In the genomic region with DNA sequence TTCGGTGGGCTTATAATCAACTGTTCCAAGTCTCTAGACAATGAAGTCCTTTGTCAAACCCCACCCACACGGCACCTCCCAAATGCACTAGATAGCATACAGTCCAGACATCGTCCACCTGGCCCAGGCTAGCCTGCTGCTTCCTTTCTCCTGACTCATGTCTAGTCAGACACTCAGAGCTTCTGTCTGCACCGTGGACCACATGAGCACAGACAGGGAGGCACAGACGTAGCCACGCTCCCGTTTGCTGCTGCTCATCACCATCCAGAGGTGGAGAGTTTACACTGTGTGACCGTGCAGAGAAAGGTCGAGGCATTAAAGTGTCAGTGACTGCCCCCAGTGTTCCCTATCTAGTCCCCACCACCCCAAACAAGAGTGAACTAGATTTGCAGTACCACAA, we compare ENCODE assay signal across 10 mouse cellular contexts. TPM values are rescaled to one million over a fixed set of nuclear protein-coding genes. Genes with fewer than 3 reads are reported as not detected.
DNase-seq lines count a peak whose midpoint lies in the region; ATAC-seq and TF ChIP-seq lines count a peak whose summit lies in the region.
"Had no signal": no experiment of that assay in that cellular context is flagged by ENCODE, and none has a peak within 500 bp of the region (broad histone marks: within the 10 kb centered on the region; RNA-seq: fewer than 3 reads in every experiment).

No protein-coding gene starts in this region.

- no peaks in the 10 kb centered on the region for H3K27me3 ChIP-seq in hindbrain, embryonic 14.5 days (ENCODE audit: control insufficient read depth, insufficient read depth, low read length)
- no peaks in the 10 kb centered on the region for H3K27me3 ChIP-seq in hindbrain, embryonic 13.5 days
- no peaks in the 10 kb centered on the region for H3K27me3 ChIP-seq in midbrain, embryonic 15.5 days (replicated peaks)
- H3K27me3 ChIP-seq in midbrain, postnatal 0 days (ENCODE audit: insufficient read depth, low read length), result 0 out of 2 replicates have a peak, but pooled peaks cover 2% of the 10 kb centered on the region
- no peaks in the 10 kb centered on the region for H3K27me3 ChIP-seq in hindbrain, embryonic 16.5 days (replicated peaks; ENCODE audit: control insufficient read depth, insufficient read depth, low read length)

- no peak overlapping the region for H3K4me2 ChIP-seq in hindbrain, embryonic 14.5 days (replicated peaks)
- H3K4me2 ChIP-seq in hindbrain, embryonic 13.5 days, result no peak overlapping the region
- H3K4me2 ChIP-seq in midbrain, embryonic 15.5 days, result no peak overlapping the region
- no peak overlapping the region for H3K4me2 ChIP-seq in midbrain, postnatal 0 days (ENCODE audit: low read depth, low read length, poor library complexity, severe bottlenecking)
- no peak overlapping the region for H3K4me2 ChIP-seq in hindbrain, embryonic 16.5 days (ENCODE audit: low read length)

- no peak overlapping the region for H3K9ac ChIP-seq in hindbrain, embryonic 14.5 days
- no peak overlapping the region for H3K9ac ChIP-seq in hindbrain, embryonic 13.5 days
- no peak overlapping the region for H3K9ac ChIP-seq in midbrain, embryonic 15.5 days
- no peak overlapping the region for H3K9ac ChIP-seq in midbrain, postnatal 0 days (replicated peaks; ENCODE audit: low read length, poor library complexity, severe bottlenecking)
- H3K9ac ChIP-seq in hindbrain, embryonic 16.5 days (ENCODE audit: low read depth, low read length), result no peak overlapping the region

- 0 out of 2 replicates have a peak, but pooled peaks have one; percentile 29 for ATAC-seq in hindbrain, embryonic 14.5 days (ENCODE audit: low FRiP score)
- ATAC-seq in hindbrain, embryonic 13.5 days (ENCODE audit: low FRiP score), result no peak
- 0 out of 2 replicates have a peak, but pooled peaks have one; percentile 41 for ATAC-seq in midbrain, embryonic 15.5 days (replicated peaks)
- ATAC-seq in midbrain, postnatal 0 days (ENCODE audit: low FRiP score), result no peak
- ATAC-seq in hindbrain, embryonic 16.5 days, result 0 out of 2 replicates have a peak, but pooled peaks have one; percentile 7

- H3K9me3 ChIP-seq in hindbrain, embryonic 14.5 days (ENCODE audit: control insufficient read depth, low read length), result no peaks in the 10 kb centered on the region
- no peaks in the 10 kb centered on the region for H3K9me3 ChIP-seq in hindbrain, embryonic 13.5 days
- no peaks in the 10 kb centered on the region for H3K9me3 ChIP-seq in midbrain, embryonic 15.5 days
- no peaks in the 10 kb centered on the region for H3K9me3 ChIP-seq in midbrain, postnatal 0 days (ENCODE audit: low read length)
- H3K9me3 ChIP-seq in hindbrain, embryonic 16.5 days (ENCODE audit: control insufficient read depth, low read length), result no peaks in the 10 kb centered on the region

- 66% methylated on average over 9 of the region's 9 CpGs for WGBS in hindbrain, embryonic 14.5 days
- 72% methylated on average over 9 of the region's 9 CpGs for WGBS in hindbrain, embryonic 13.5 days
- WGBS in midbrain, embryonic 15.5 days, result 75% methylated on average over 9 of the region's 9 CpGs
- WGBS in midbrain, postnatal 0 days, result 66% methylated on average over 9 of the region's 9 CpGs
- WGBS in hindbrain, embryonic 16.5 days, result 71% methylated on average over 9 of the region's 9 CpGs

- no peak for DNase-seq in hindbrain, embryonic 14.5 days (ENCODE audit: low spot score)
- no peak for DNase-seq in midbrain, postnatal 0 days (ENCODE audit: low spot score)
- DNase-seq in right cerebral cortex, postnatal 25 days, result no peak
- no peak for DNase-seq in adipocyte (ENCODE audit: low spot score)
- DNase-seq: gastrocnemius, postnatal 14 days; kidney, adult 9 months; thymus, postnatal 4 days had no signal

- no peaks in the 10 kb centered on the region for H3K36me3 ChIP-seq in hindbrain, embryonic 14.5 days (replicated peaks; ENCODE audit: control insufficient read depth, insufficient read depth)
- H3K36me3 ChIP-seq in hindbrain, embryonic 13.5 days, result no peaks in the 10 kb centered on the region
- H3K36me3 ChIP-seq in midbrain, embryonic 15.5 days (replicated peaks), result no peaks in the 10 kb centered on the region
- no peaks in the 10 kb centered on the region for H3K36me3 ChIP-seq in midbrain, postnatal 0 days (ENCODE audit: insufficient read depth, low read length)
- H3K36me3 ChIP-seq in hindbrain, embryonic 16.5 days (ENCODE audit: control insufficient read depth, insufficient read depth, low read length), result no peaks in the 10 kb centered on the region

- no peak for TF ChIP-seq CTCF in midbrain, postnatal 0 days (IDR thresholded peaks at IDR 0.05)

- H3K4me3 ChIP-seq in hindbrain, embryonic 14.5 days (replicated peaks; ENCODE audit: low read length), result no peak overlapping the region
- no peak overlapping the region for H3K4me3 ChIP-seq in hindbrain, embryonic 13.5 days
- no peak overlapping the region for H3K4me3 ChIP-seq in midbrain, embryonic 15.5 days
- no peak overlapping the region for H3K4me3 ChIP-seq in midbrain, postnatal 0 days (ENCODE audit: low read depth, low read length)
- H3K4me3 ChIP-seq in hindbrain, embryonic 16.5 days (ENCODE audit: low read length), result no peak overlapping the region

- H3K4me1 ChIP-seq in hindbrain, embryonic 14.5 days (replicated peaks; ENCODE audit: control insufficient read depth, insufficient read depth, low read length), result no peaks in the 10 kb centered on the region; the same call in 1 of the 2 replicates
- peaks cover 15% of the 10 kb centered on the region for H3K4me1 ChIP-seq in hindbrain, embryonic 13.5 days (replicated peaks)
- peaks cover 11% of the 10 kb centered on the region for H3K4me1 ChIP-seq in midbrain, embryonic 15.5 days
- H3K4me1 ChIP-seq in midbrain, postnatal 0 days (ENCODE audit: insufficient read depth, low read length), result peaks cover 4% of the 10 kb centered on the region; the same call in 1 of the 2 replicates
- peaks cover 8% of the 10 kb centered on the region for H3K4me1 ChIP-seq in hindbrain, embryonic 16.5 days (ENCODE audit: control insufficient read depth, insufficient read depth, low read depth, low read length)

- H3K27ac ChIP-seq in hindbrain, embryonic 14.5 days, result no peak overlapping the region
- H3K27ac ChIP-seq in hindbrain, embryonic 13.5 days, result no peak overlapping the region
- H3K27ac ChIP-seq in midbrain, embryonic 15.5 days, result no peak overlapping the region
- H3K27ac ChIP-seq in midbrain, postnatal 0 days (ENCODE audit: low read depth, low read length), result no peak overlapping the region
- H3K27ac ChIP-seq in hindbrain, embryonic 16.5 days (ENCODE audit: low read depth, low read length), result no peak overlapping the region

RNA-seq across cellular contexts. Expression of a gene that starts 29.4 kb away (rescaled TPM):
- polyA plus RNA-seq in hindbrain, embryonic 14.5 days (2014; fragmentation: Nextera tagmentation; extraction: Ambion mirVana), result 1.4 and 2.0 TPM in 2 replicates
- 0.53 and 0.60 TPM in 2 replicates for polyA plus RNA-seq in hindbrain, embryonic 13.5 days (2015; fragmentation: Nextera tagmentation; extraction: Ambion mirVana)
- polyA plus RNA-seq in midbrain, embryonic 15.5 days (2015; fragmentation: Nextera tagmentation; extraction: Ambion mirVana), result 1.2 and 1.7 TPM in 2 replicates
- 0.42 TPM in 1 of 2 replicates, not detected in the other for total RNA-seq in midbrain, postnatal 0 days (2014; rRNA removed)
- 0.86 and 2.0 TPM in 2 replicates for polyA plus RNA-seq in midbrain, postnatal 0 days (2015; fragmentation: Nextera tagmentation; extraction: Ambion mirVana)
- polyA plus RNA-seq in hindbrain, embryonic 16.5 days (2015; fragmentation: Nextera tagmentation; extraction: Ambion mirVana), result 1.2 and 1.5 TPM in 2 replicates

Comparison
In these comparisons a context has a peak if more than half of its experiments do, and no peak if none do; other contexts are left out.
1. ATAC-seq: peak in hindbrain, embryonic 14.5 days (single experiment), midbrain, embryonic 15.5 days (single experiment) and hindbrain, embryonic 16.5 days (single experiment); none in hindbrain, embryonic 13.5 days (single experiment) and midbrain, postnatal 0 days (single experiment).